Mouse (Mus musculus): Measurements from ENCODE around the gene Bcl7a. TPM values are rescaled to one million over a fixed set of nuclear protein-coding genes. Genes with fewer than 3 reads are reported as not detected.

The Bcl7a gene
- polyA plus RNA-seq, 1 experiment = 3.6 TPM

- Histone ChIP-seq H3ac (ENCODE audit: control insufficient read depth, insufficient read length) (no peak overlapping the region), H3K27me3 (ENCODE audit: control insufficient read depth, insufficient read depth, insufficient read length) (no peaks in the 10 kb centered on the region), H3K4me2 (ENCODE audit: low read depth) (no peak overlapping the region), H3K36me3 (ENCODE audit: control insufficient read depth, insufficient read depth) (no peaks in the 10 kb centered on the region), H3K79me2 (ENCODE audit: control insufficient read depth, insufficient read depth) (no peaks in the 10 kb centered on the region), H3K4me3 (no peak overlapping the region)
- TF ChIP-seq MYOG (IDR thresholded peaks at IDR 0.05; ENCODE audit: control insufficient read depth in 1 of 3, insufficient read depth in 1 of 3, insufficient read length in 2 of 3, low read depth in 2 of 3) = peak in 2 of 3 experiments; percentile 11 to 32
- TF ChIP-seq POLR2A (IDR thresholded peaks at IDR 0.05; ENCODE audit: insufficient read length, low read depth) = no peak
- no peak for TF ChIP-seq REST (IDR thresholded peaks at IDR 0.05; ENCODE audit: insufficient read depth, insufficient read length)
- peak in 2 of 3 experiments; percentile 38 to 75 for TF ChIP-seq MYOD1 (IDR thresholded peaks at IDR 0.05; ENCODE audit: control insufficient read depth in 1 of 3, insufficient read length in 2 of 3, low read depth in 2 of 3)
- TF ChIP-seq SRF (IDR thresholded peaks at IDR 0.05; ENCODE audit: control insufficient read depth, insufficient read length, low read depth) = no peak
- no peak for TF ChIP-seq CEBPB (IDR thresholded peaks at IDR 0.05; ENCODE audit: insufficient read depth, poor library complexity, severe bottlenecking)
- TF ChIP-seq USF1 (IDR thresholded peaks at IDR 0.05; ENCODE audit: low read depth) = no peak
- no peak for TF ChIP-seq TCF3 (IDR thresholded peaks at IDR 0.05; ENCODE audit: insufficient read length, low read depth)
- no peak for TF ChIP-seq TCF12 (IDR thresholded peaks at IDR 0.05; ENCODE audit: insufficient read depth, poor library complexity, severe bottlenecking)
Observed at GRCm38 (mm10) chr5:123315219-123315866, 28.3 kb upstream of the Bcl7a start.

GRCm38 (mm10) chr5:123317992-123318391, 25.6 kb upstream of the Bcl7a start:
- no peaks in the 10 kb centered on the region for H3K79me2 ChIP-seq (ENCODE audit: control insufficient read depth, insufficient read depth)

GRCm38 (mm10) chr5:123320136-123320535, 23.5 kb upstream of the Bcl7a start:
- TF ChIP-seq REST (IDR thresholded peaks at IDR 0.05; ENCODE audit: insufficient read depth, insufficient read length) = no peak
- no peak for TF ChIP-seq SRF (IDR thresholded peaks at IDR 0.05; ENCODE audit: control insufficient read depth, insufficient read length, low read depth)
- no peak for TF ChIP-seq E2F4 (IDR thresholded peaks at IDR 0.05; ENCODE audit: insufficient read depth)
- no peak for TF ChIP-seq MYOD1 (IDR thresholded peaks at IDR 0.05; ENCODE audit: control insufficient read depth in 1 of 3, insufficient read length in 2 of 3, low read depth in 2 of 3)
- Histone ChIP-seq H3K36me3 (ENCODE audit: control insufficient read depth, insufficient read depth) (no peaks in the 10 kb centered on the region), H3K27me3 (ENCODE audit: control insufficient read depth, insufficient read depth, insufficient read length) (no peaks in the 10 kb centered on the region), H3K4me3 (no peak overlapping the region), H3K4me2 (ENCODE audit: low read depth) (no peak overlapping the region), H3K79me2 (ENCODE audit: control insufficient read depth, insufficient read depth) (no peaks in the 10 kb centered on the region), H3ac (ENCODE audit: control insufficient read depth, insufficient read length) (no peak overlapping the region)

More at GRCm38 (mm10) chr5:123317992-123318391, 25.6 kb upstream of the Bcl7a start:
- Histone ChIP-seq H3K27me3 (ENCODE audit: control insufficient read depth, insufficient read depth, insufficient read length) (no peaks in the 10 kb centered on the region), H3K4me2 (ENCODE audit: low read depth) (peak overlapping the region; percentile 72), H3ac (ENCODE audit: control insufficient read depth, insufficient read length) (no peak overlapping the region), H3K4me3 (no peak overlapping the region), H3K36me3 (ENCODE audit: control insufficient read depth, insufficient read depth) (no peaks in the 10 kb centered on the region)
- TF ChIP-seq TCF3 (IDR thresholded peaks at IDR 0.05; ENCODE audit: insufficient read length, low read depth) = no peak
- no peak for TF ChIP-seq POLR2AphosphoS2 (IDR thresholded peaks at IDR 0.05; ENCODE audit: insufficient read length, low read depth)
- no peak for TF ChIP-seq USF1 (IDR thresholded peaks at IDR 0.05; ENCODE audit: low read depth)
- no peak for TF ChIP-seq TCF12 (IDR thresholded peaks at IDR 0.05; ENCODE audit: insufficient read depth, poor library complexity, severe bottlenecking)
- no peak for TF ChIP-seq REST (IDR thresholded peaks at IDR 0.05; ENCODE audit: insufficient read depth, insufficient read length)
- TF ChIP-seq MAX (IDR thresholded peaks at IDR 0.05; ENCODE audit: low read depth) = no peak
- TF ChIP-seq CEBPB (IDR thresholded peaks at IDR 0.05; ENCODE audit: insufficient read depth, poor library complexity, severe bottlenecking) = no peak
- no peak for TF ChIP-seq SRF (IDR thresholded peaks at IDR 0.05; ENCODE audit: control insufficient read depth, insufficient read length, low read depth)
- no peak for TF ChIP-seq MYOD1 (IDR thresholded peaks at IDR 0.05; ENCODE audit: control insufficient read depth in 1 of 3, insufficient read length in 2 of 3, low read depth in 2 of 3)
- TF ChIP-seq MYOG (IDR thresholded peaks at IDR 0.05; ENCODE audit: control insufficient read depth in 1 of 3, insufficient read depth in 1 of 3, insufficient read length in 2 of 3, low read depth in 2 of 3) = no peak
- no peak for TF ChIP-seq POLR2A (IDR thresholded peaks at IDR 0.05; ENCODE audit: insufficient read length, low read depth)
- no peak for TF ChIP-seq E2F4 (IDR thresholded peaks at IDR 0.05; ENCODE audit: insufficient read depth)

GRCm38 (mm10) chr5:123324242-123324641, 19.4 kb upstream of the Bcl7a start:
- no peaks in the 10 kb centered on the region for H3K27me3 ChIP-seq (ENCODE audit: control insufficient read depth, insufficient read depth, insufficient read length)
- H3K36me3 ChIP-seq (ENCODE audit: control insufficient read depth, insufficient read depth) = no peaks in the 10 kb centered on the region
- H3K4me3 ChIP-seq = no peak overlapping the region
- no peak overlapping the region for H3ac ChIP-seq (ENCODE audit: control insufficient read depth, insufficient read length)
- H3K4me2 ChIP-seq (ENCODE audit: low read depth) = no peak overlapping the region
- TF ChIP-seq USF1 (IDR thresholded peaks at IDR 0.05; ENCODE audit: low read depth) (no peak), SRF (IDR thresholded peaks at IDR 0.05; ENCODE audit: control insufficient read depth, insufficient read length, low read depth) (no peak), TCF12 (IDR thresholded peaks at IDR 0.05; ENCODE audit: insufficient read depth, poor library complexity, severe bottlenecking) (no peak), REST (IDR thresholded peaks at IDR 0.05; ENCODE audit: insufficient read depth, insufficient read length) (no peak), CEBPB (IDR thresholded peaks at IDR 0.05; ENCODE audit: insufficient read depth, poor library complexity, severe bottlenecking) (no peak), POLR2AphosphoS2 (IDR thresholded peaks at IDR 0.05; ENCODE audit: insufficient read length, low read depth) (no peak), MYOG (IDR thresholded peaks at IDR 0.05; ENCODE audit: control insufficient read depth in 1 of 3, insufficient read depth in 1 of 3, insufficient read length in 2 of 3, low read depth in 2 of 3) (no peak), MAX (IDR thresholded peaks at IDR 0.05; ENCODE audit: low read depth) (no peak), TCF3 (IDR thresholded peaks at IDR 0.05; ENCODE audit: insufficient read length, low read depth) (no peak), MYOD1 (IDR thresholded peaks at IDR 0.05; ENCODE audit: control insufficient read depth in 1 of 3, insufficient read length in 2 of 3, low read depth in 2 of 3) (no peak), E2F4 (IDR thresholded peaks at IDR 0.05; ENCODE audit: insufficient read depth) (no peak), POLR2A (IDR thresholded peaks at IDR 0.05; ENCODE audit: insufficient read length, low read depth) (no peak)
- H3K79me2 ChIP-seq (ENCODE audit: control insufficient read depth, insufficient read depth) = no peaks in the 10 kb centered on the region

Data from myocyte (in vitro differentiated cells).